Mouse (Mus musculus) urinary bladder, adult 2 months (tissue): ENCODE results near the gene Psmd10. TPM values are rescaled to one million over a fixed set of nuclear protein-coding genes. Genes with fewer than 3 reads are reported as not detected.

ENCODE experiments used
- polyA plus RNA-seq: library from polyadenylated mRNA; depleted of rRNA; stranded (reverse); fragments of >200 nt; gene quantifications from 2 replicates; pipeline ENCODE4 v1.2.3, GENCODE M21; 2012; rRNA removed

The Psmd10 gene
- polyA plus RNA-seq, 1 experiment: 19.7 TPM

Other genes starting within 250 kb of the Psmd10 start
- gene Tex13b, start 143.3 kb downstream of the Psmd10 start, polyA plus RNA-seq: not detected in 2 replicates
- 0.06 TPM in 1 of 2 replicates, not detected in the other for gene Vsig1, start 49.1 kb downstream of the Psmd10 start, polyA plus RNA-seq
- gene Atg4a, start 179 bp upstream of the Psmd10 start, polyA plus RNA-seq: 14.7 and 16.2 TPM in 2 replicates